ENCODE assay signal across 24 mouse cellular contexts in genomic region chr3:156876551-156876950, GRCm38 (mm10).
DNase-seq lines count a peak whose midpoint lies in the region; ATAC-seq and TF ChIP-seq lines count a peak whose summit lies in the region.
"Had no signal": no experiment of that assay in that cellular context is flagged by ENCODE, and none has a peak within 500 bp of the region (broad histone marks: within the 10 kb centered on the region; RNA-seq: fewer than 3 reads in every experiment).

No protein-coding gene starts in this region.

- WGBS in lung, embryonic 14.5 days = 56% methylated on average over 1 of the region's 1 CpGs

- no peak overlapping the region for H3K4me2 ChIP-seq in lung, embryonic 14.5 days
- H3K4me2 ChIP-seq: heart, embryonic 11.5 days; neural tube, embryonic 13.5 days had no signal

- no peak for TF ChIP-seq CTCF in lung, embryonic 14.5 days (IDR thresholded peaks at IDR 0.05; ENCODE audit: low read depth)

- peak; percentile 53 for DNase-seq in cerebellum, adult 9-11 months
- no peak for DNase-seq in cerebellum, postnatal 4 days (ENCODE audit: low spot score in 2 of 2)
- no peak for DNase-seq in lung, embryonic 14.5 days
- no peak for DNase-seq in lung, postnatal 4 days
- DNase-seq in brain, adult 2 months (ENCODE audit: low read depth, low spot score) = peak; percentile 83
- peak; percentile 13 to 66 for DNase-seq in left cerebral cortex, postnatal 14 days (ENCODE audit: low spot score in 2 of 2)
- DNase-seq in thymus, postnatal 4 days = no peak
- DNase-seq: cerebellum, postnatal 10 days; gastrocnemius, postnatal 14 days; heart, adult 11 months; kidney, adult 9 months; kidney, postnatal 25 days; retina, postnatal 1 day; right cerebral cortex, postnatal 4 days; thymus, postnatal 25 days had no signal

- no peaks in the 10 kb centered on the region for H3K4me1 ChIP-seq in lung, embryonic 14.5 days (ENCODE audit: insufficient read depth)
- H3K4me1 ChIP-seq: neural tube, embryonic 13.5 days had no signal

- H3K4me3 ChIP-seq in lung, embryonic 14.5 days (ENCODE audit: low read depth, low read length) = no peak overlapping the region
- H3K4me3 ChIP-seq: hindbrain, embryonic 10.5 days; layer of hippocampus, adult 2 months; midbrain, embryonic 10.5 days; myocyte; neural tube, embryonic 13.5 days had no signal

- no peaks in the 10 kb centered on the region for H3K27me3 ChIP-seq in lung, embryonic 14.5 days (ENCODE audit: insufficient read depth, low read length)
- H3K27me3 ChIP-seq: neural tube, embryonic 13.5 days had no signal

- H3K9ac ChIP-seq in lung, embryonic 14.5 days = no peak overlapping the region
- H3K9ac ChIP-seq: neural tube, embryonic 13.5 days had no signal

- H3K9me3 ChIP-seq in lung, embryonic 14.5 days (ENCODE audit: low read depth, low read length) = no peaks in the 10 kb centered on the region
- H3K9me3 ChIP-seq: hindbrain, embryonic 10.5 days; midbrain, embryonic 10.5 days; neural tube, embryonic 13.5 days had no signal

- no peaks in the 10 kb centered on the region for H3K36me3 ChIP-seq in lung, embryonic 14.5 days (ENCODE audit: insufficient read depth)
- H3K36me3 ChIP-seq: hindbrain, embryonic 10.5 days; midbrain, embryonic 10.5 days; neural tube, embryonic 13.5 days had no signal

- intact Hi-C loops in left cerebral cortex, postnatal 14 days (cut with DNase I) = no loop called here

- ATAC-seq in lung, embryonic 14.5 days (ENCODE audit: insufficient read depth) = peak; percentile 56; the same call in 1 of the 2 replicates
- ATAC-seq: hindbrain, postnatal 0 days; intestine, embryonic 16.5 days; midbrain, embryonic 16.5 days had no signal

- no peak overlapping the region for H3K27ac ChIP-seq in lung, embryonic 14.5 days (ENCODE audit: low read depth)
- H3K27ac ChIP-seq: hindbrain, embryonic 10.5 days; hindbrain, postnatal 0 days; layer of hippocampus, adult 2 months; midbrain, embryonic 10.5 days; neural tube, embryonic 13.5 days had no signal

Comparison
In these comparisons a context has a peak if more than half of its experiments do, and no peak if none do; other contexts are left out.
1. DNase-seq: peak in cerebellum, adult 9-11 months (single experiment), brain, adult 2 months (single experiment) and left cerebral cortex, postnatal 14 days (2 of 2); none in cerebellum, postnatal 4 days (0 of 2), lung, embryonic 14.5 days (single experiment), lung, postnatal 4 days (0 of 2) and thymus, postnatal 4 days (single experiment).